Mouse (Mus musculus): Measurements from ENCODE around the gene Nrp2.

Gene Nrp2

DNA sequence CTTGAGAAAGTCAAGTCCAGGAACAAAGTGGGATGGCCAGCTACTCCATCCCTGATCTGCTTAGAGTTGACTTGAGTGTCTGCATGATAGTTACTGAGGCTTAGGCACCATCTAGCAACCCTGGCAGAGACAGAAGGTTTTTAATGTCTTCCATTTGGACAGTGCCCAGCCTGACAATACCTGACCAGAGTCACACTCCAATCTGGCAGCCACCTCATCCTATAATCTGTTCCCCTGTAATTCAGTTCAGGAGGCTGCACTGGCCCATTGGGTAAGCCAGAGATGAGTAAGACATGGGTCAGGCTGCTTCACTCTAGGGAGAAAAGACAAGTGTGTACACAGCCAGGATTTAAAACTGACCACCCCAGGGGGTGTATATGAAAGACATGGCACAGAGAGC is 79.5 kb downstream of the Nrp2 start:
- DNase-seq (ENCODE audit: low spot score): no peak

DNA sequence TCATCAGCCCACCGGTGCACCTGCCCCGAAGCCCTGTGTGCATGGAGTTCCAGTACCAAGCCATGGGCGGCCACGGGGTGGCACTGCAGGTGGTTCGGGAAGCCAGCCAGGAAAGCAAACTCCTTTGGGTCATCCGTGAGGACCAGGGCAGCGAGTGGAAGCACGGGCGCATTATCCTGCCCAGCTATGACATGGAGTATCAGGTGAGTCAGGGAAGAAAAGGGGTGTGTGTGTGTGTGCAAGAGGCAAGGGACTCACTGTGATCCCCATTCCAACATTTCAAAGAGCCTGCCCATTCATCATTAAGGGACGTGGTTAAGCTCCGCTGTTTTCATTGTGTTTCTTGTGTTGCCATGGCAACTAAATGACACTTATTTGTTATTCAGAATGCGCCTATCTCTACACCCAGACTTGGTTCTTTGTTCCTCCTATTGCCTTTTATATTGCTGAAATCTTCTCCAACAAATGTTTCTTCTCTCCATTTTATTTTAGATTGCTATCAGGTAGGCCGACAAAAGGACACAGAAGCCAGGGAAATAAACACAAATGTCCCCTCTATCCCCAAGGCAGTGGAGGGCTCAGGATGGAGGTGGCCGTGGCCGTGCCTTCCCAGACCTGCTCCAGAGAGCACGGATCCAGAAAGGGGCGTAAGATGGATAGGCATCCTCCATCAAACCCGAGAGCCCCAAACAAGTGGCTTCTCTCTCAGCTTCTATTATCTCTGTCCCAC is 80.4 kb downstream of the Nrp2 start:
- no peak for DNase-seq (ENCODE audit: low spot score)

DNA sequence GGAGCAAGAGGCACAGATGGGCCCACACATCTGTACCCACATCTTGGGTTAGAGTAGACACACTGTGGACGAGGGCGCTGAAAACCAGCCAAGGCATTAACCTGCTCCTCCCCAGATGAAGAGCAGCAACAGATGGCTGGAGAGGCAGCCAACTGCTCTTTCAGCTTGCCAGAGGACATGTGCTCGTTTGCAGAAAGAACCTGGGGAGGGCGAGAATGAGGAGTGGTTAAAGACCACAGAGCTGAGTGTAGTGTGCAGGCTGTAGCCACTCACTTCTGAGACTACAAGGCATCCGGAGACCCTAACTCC is 81.0 kb downstream of the Nrp2 start:
- DNase-seq (ENCODE audit: low spot score): no peak

DNA sequence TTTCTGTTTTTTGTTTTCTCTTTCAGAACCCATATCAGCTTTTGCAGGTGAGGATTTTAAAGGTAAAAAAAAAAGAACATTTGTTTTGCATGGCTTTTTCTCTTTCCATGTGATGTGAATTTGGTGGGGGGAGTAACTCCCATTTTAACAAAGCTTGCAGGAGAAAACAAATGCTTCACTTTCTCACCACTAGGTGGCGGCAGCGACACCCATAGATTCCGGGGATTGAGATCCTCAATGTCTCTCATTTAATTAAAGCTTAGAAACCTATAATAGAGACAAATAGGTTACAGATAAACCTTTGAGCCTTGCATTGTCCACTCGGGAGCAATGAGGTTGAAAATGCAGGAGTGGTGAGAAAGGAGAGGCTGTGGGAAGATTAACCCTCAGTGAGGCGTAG is 83.2 kb downstream of the Nrp2 start:
- peak; percentile 72 for DNase-seq (ENCODE audit: low spot score)

DNA sequence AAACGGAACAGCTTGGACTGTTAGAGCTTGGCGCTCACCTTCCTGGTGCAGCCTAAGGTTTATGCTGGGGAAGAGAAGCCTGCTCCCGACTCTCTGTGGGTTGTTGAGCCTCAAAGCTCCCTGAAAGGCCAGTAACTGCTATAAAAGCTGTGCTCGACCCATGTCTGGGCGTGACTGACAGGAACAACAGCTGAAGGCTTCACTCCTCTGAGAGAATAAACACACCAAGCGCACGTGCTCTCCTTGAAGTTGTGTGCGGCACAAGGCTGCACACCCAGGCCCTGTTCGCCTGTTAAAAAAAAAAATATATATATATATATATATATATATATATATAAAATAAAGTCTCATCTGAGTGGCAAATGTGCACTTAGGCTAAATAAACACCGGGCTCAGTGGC is 84.5 kb downstream of the Nrp2 start:
- DNase-seq (ENCODE audit: low spot score): no peak

DNA sequence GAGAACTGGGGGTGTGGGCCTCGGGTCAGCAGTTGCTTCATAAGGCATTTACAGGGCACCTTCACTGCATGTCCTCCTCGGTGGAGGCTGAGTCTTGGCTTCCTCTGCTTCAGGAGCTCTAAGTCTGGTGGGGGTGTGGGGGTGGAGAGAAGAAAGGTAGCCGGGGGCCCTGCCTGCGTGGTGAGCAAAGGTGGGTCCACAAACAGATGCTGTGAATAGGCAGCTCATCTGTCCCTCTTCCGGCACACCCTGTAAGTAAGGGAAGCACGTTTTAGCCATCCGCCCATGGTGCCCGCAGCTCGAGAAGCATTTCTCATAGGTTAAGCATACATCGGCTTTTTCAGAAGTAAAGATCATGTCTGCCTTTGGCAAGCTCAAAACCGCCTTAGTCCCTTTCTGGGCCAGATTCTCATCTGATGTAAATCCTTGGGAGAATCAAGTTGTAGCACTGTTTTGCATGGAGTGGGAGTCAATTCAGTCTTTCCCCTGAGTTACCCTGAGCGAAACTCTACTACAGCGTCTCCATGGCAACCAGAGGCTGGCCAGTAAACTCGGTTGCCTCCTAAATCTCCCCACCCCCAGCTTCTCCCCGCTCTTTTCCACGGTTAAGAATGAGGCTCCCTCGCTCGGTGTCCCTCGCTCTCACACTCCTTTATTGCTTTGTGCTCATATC is 91.3 kb downstream of the Nrp2 start:
- DNase-seq (ENCODE audit: low spot score): no peak

DNA sequence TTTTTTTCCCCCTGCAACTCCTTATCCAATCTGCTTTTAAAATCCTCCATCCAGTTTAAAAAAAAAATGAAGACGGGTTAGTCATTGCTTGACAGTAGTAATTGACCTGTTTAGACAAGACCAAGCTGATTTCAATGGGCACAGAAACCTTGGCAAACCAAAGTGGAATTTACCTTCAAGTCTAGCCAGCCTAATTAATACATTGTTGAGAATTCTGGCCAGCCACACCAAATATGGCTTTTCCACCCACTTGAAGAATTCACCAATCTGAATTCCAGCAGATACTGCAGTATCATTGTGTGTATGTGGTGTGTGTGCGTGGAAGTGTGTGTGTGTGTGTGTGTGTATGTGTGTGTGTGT is 91.8 kb downstream of the Nrp2 start:
- DNase-seq (ENCODE audit: low spot score): no peak

DNA sequence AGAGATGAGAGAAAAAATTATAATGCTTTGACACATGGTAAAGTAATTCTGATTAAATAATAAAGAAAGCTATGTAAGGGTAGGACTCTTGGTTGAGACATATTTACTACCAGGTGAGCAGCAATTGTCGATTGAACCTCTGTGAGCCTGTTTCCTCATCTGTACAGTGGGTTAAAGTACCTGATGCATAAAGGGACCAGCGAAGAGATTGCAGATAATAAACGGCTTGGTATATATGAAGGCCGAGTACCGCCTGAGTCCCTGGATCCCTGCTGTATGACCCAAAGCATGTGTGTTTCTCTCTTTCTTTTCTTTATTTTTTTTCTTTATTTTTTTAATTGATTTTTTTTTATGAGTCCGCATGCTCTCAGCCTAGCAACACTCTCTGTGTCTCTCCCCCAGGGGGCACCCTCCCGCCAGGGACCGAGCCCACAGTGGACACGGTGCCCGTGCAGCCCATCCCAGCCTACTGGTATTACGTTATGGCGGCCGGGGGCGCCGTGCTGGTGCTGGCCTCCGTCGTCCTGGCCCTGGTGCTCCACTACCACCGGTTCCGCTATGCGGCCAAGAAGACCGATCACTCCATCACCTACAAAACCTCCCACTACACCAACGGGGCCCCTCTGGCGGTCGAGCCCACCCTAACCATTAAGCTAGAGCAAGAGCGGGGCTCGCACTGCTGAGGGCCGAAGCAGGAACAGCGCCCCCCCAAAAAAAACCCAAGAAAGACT is 92.4 kb downstream of the Nrp2 start:
- DNase-seq (ENCODE audit: low spot score): no peak

DNA sequence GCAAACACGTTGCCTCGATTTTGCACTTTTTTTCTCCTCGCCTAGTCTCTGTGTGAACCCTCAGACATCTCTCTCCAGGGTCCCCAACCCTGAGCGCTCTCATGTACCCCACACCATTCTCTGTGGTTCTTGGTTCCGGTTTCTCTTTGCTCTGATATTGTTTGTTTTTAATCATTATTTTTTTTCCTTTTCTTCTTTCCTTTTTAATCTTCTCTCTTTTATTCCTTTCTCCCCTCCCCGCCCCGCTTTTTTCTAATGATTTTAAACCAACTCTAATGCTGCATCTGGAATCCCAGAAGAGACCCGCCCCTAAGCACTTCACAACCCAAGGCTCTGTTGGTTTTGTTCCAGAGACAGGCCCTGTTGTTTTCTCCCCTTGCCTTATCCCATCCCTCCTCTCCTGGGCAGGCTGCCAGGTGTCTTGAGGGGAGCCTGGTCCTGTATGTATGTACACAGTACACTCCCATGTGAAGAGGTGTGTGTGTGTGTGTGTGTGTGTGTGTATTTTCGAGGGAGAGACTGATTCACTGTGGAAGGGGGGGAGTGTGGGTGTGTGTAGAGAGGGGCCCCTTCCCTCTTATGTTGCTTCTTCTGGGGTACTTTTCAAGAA is 93.1 kb downstream of the Nrp2 start:
- peak; percentile 24 for DNase-seq (ENCODE audit: low spot score)

DNA sequence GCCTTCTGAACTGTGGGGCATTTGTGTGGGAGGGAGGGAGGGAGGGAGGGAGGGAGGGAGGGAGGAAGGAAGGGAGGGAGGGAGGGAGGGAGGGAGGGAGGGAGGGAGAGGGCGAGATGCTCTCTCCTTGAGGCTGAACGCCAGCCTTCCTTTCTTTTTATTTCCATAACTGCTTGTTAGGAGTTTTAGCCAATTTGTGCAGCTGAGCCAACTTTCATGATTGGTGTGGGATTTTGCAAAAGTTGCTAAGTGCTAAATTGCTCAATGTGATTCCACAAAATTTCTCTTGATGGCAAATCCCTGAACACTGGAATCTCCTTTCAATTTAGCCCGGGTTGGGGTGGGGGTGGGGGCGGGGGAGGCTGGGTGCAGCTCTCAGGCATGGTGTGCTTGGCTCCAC is 96.3 kb downstream of the Nrp2 start:
- DNase-seq (ENCODE audit: low spot score): no peak

DNA sequence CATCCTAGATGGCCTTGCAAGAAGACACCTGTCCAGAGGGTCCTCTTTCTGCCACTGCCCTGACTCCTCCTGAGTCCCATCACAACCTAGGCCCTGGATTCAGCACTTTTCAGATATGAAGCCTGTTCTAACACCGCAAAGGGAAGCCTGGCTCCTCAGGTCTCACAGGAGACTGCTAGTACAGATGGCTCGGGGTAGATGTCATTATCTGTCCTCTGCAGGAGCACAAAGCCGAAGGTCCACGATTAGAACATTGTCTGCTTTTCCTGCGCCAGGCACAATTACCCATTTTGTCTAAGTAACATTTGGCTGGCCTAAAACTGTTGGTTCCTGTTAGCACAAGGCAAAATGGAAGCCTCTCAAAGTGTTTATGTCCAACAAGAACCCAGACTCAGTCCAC is 97.3 kb downstream of the Nrp2 start:
- DNase-seq (ENCODE audit: low spot score): no peak

DNA sequence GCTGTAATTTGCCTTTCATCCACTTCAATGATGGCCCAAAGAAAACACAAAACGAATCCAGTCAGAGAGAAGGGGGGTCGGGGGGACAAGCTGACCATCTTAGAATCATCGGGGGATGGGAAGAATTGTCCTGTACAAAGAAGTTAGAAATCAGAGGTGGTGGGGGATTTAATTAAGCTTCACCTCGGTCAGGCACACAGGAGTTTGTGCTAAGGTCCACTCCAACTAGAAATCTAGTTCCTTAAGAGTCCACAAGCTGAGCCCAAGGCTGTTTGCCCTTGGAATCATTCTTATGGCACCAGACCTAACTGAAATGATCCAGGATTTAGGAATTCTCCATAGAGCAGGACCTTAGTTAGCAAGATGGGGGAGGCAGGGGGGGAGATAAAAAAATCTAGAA is 98.3 kb downstream of the Nrp2 start:
- no peak for DNase-seq (ENCODE audit: low spot score)

DNA sequence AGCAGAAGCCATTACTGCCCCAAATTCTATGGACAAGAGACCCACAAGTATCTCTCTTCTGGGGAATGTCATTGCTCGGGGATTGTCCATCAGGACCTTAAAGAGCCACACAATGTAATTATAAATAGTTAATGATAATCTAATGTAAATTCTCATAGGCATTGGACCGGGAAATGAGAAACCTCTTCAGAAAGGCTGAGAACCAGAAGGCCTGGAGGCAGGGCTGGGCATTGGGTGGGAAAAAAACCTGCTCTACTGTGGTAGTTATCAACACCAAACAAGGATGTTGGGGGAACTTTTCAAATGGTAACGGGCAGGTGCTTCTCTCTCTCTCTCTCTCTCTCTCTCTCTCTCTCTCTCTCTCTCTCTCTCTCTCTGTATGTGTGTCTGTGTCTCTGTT is 98.8 kb downstream of the Nrp2 start:
- DNase-seq (ENCODE audit: low spot score): no peak

DNA sequence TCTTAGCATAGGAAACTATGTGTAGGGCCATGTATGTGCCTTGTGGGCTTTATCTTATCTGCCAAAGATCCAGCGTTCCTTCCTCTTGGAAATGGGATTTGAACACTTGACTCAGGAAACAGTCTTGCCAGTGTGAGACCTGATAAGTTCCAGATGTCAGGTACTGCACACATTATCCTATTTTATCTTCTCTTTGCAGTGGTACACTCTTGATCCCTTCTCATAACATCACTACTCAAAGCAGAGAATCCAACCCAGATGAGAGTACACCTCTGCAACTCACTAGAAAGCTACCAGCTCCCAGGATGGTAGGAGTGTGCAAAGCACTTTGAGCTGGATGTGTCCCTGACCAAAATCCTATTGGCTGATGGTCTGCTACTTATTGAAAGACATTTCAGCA is 100.5 kb downstream of the Nrp2 start:
- no peak for DNase-seq (ENCODE audit: low spot score)

DNA sequence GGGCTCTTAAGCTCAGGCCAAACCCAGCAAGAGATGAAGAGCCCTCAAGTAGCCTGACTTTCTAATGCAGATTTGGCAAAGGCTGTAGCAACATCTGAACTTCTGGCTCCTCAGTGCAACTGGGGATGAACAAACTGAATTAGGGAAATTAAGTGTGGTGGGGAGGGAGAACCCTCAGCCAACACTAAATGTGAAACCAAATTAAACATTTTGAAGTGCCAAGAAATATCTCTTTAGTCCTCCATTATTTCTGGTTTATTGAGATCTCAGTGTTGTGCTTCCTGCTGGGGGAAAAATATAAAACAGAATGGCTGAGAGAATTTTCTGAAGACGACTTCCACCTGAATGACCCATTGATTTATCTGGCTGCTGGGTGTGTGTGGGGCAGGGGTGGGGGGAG is 102.9 kb downstream of the Nrp2 start:
- DNase-seq (ENCODE audit: low spot score): no peak

DNA sequence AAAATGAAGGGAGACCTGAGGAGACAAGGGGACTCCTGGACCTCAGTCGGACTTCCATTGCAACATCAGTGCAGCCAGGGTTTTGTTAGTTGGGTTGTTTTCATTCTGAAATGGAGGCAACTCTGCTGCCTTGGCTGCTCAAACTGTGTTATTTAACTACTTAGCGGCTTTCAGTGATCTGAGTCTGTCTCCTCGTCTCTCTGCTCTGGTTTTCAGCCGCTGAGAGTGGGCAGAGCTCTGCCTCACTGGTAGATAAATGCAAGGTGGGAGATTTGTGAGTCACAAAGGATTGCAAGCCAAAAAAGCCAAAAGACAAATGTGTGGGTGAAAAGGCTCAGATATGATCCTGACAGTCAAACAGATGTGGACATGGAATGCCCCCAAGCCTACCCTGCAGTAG is 105.3 kb downstream of the Nrp2 start:
- no peak for DNase-seq (ENCODE audit: low spot score)

DNA sequence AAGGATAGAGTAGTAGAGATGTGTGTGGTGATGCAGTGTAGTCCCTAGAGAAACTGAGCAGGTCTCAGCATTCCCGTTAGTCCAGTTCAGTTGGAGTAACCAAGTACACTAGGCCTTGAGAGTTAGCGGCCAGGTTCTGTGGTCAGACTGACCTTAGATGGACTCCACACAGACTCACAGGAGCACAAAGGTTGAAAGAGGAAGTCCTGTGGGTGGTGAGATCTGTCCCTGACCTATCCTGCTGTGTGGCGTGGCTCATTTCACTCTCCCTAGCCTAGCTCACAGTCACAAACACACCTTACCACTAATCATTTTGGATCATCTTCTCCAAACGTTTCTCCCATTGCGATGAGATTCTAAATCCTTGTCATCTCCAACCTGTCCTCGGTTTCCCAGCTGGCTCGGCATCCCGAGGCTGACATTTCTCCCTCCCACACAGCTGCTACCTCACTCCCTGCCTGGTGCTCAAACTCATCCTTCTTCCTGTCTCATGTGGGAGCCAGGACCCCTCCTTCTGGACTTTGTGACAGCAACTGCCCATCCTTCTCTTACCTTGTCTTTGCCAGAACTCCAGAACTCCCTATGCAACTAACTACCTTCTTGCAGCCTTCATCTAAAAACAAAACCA is 106.6 kb downstream of the Nrp2 start:
- DNase-seq (ENCODE audit: low spot score): no peak

DNA sequence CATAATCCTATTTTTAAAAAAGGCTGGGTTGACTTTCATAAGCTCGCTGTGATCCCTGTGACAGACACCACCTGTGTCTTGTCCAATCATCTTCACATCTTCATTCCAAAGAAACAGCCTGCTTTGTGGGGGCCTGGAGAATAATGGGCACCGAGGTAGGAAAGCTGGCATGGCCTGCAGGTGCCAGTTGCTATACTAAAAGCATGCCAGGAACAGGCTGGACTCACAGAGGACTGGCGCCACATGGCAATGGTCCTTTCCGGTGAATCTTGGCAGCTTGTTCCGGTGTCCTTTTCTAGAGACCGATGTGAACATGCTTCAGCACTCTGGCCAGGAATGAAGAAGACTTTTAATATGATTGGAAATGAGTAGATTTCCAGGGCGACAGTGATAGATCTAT is 108.1 kb downstream of the Nrp2 start:
- no peak for DNase-seq (ENCODE audit: low spot score)

DNA sequence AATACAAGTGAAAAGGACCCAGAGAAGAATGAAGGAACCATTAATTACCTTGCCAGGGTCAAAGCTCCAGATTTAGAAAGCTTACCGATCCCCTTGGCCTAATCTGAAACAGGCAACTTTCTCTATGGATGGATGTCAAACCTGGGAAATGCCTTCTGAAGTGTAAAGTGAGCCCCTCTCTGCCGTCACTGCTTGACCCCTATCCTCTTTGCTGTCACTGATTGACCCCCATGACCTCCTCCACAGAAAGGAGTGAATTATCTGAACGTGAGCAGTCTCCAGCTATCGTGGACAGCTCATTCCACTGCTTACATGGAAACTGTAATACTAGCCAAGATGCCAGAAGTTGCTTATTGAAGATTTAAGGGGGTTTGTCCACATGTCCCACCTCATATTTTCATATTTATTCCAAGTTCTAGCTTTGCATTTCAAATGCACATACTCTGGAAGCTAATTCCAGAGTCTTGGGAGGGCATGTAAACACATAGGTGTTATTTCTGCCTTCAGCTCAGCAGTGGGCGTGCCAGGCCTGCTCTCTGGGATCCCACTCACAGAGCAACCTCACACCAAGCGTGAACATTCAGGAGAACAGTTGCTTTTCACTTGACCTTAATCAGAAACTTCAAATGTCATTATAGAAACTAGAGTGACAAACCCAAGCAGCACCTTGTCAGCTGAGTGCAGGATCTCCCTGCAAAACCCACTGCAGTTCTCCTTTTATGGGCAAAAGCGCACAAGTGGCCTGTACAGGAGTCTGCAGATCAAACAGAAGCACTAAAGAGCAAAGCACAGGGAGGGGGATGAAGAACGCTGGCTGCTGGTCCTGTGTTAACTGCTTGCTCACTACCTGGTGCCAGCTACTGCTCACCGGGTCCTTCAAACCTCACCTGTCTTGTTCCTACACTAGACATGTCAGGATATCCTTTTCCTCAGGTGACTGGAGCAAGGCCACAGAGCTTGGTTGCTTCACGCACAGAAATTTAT is 109.9 kb downstream of the Nrp2 start:
- no peak for DNase-seq (ENCODE audit: low spot score)

DNA sequence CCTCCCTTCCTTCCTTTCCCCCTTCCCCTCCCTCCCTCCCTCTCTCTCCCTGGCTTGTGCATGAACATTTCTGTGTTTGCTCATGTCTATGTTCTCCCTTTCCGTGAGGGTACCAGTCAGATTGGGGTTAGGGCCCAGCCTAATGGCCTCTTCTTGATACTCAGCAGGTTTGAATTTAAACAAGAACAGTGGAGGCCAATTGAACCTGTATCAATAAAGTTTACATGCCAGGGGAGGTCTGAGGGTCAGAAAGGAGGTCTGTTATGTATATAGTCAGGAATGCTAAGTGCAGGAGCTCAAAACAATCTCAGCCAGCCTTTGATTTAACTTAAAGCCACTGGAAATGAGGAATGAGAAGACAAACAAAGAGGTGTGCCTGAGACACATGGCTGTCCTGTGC is 110.9 kb downstream of the Nrp2 start:
- DNase-seq (ENCODE audit: low spot score): no peak

DNA sequence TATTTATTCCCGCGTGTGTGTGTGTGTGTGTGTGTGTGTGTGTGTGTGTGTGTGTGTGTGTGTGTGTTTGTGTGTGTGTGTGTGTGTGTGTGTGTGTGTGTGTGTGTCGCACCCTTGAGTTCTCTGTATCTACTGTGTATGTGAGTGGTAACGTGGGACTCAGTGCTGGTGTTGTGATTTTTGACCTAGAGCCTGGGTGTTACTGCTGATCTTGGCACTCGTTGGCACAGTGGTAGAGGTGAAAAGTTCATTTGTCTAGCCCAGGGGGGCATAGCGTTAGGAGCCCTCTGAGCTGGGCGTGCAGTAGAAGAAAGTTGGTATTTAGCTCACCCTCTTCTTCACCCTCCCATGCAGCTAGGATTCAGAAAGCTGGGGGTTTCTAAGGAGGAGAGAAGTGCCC is 114.5 kb downstream of the Nrp2 start:
- DNase-seq (ENCODE audit: low spot score): no peak

DNA sequence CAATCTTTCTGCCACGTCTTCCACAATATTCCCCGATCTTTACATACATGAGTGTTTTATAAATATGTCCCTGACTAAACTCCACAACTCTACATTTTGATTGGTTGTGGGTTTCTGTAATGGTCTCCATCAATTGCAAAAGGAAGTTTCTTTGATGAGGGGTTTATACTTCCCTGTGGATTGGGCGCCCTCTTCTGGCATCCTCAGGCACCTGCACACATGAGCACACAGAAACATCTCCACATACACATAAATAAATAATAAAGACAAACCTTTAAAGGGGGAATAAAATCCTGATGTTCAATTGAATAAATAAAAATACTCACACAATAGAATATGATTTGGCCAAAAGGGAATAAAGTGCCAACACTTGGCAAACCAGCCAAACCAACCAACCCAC is 117.1 kb downstream of the Nrp2 start:
- DNase-seq (ENCODE audit: low spot score): no peak

Data from adipocyte (in vitro differentiated cells).